Mouse (Mus musculus): ENCODE measurements around the gene Ubac2. TPM values are rescaled to one million over a fixed set of nuclear protein-coding genes. Genes with fewer than 3 reads are reported as not detected.

The Ubac2 gene
- total RNA-seq, 1 experiment = 41.5 TPM

GRCm38 (mm10) chr14:121960997-121961396, 82.6 kb downstream of the Ubac2 start:
- TF ChIP-seq CHD2 (IDR thresholded peaks at IDR 0.05; ENCODE audit: low read depth, low read length) = no peak
- TF ChIP-seq ZNF384 (IDR thresholded peaks at IDR 0.05; ENCODE audit: low read depth, low read length) = no peak
- TF ChIP-seq ZC3H11A (IDR thresholded peaks at IDR 0.05; ENCODE audit: borderline replicate concordance, low read depth, low read length) = no peak
- TF ChIP-seq MAFK (IDR thresholded peaks at IDR 0.05; ENCODE audit: insufficient read depth, low read depth, low read length) = no peak
- TF ChIP-seq HCFC1 (IDR thresholded peaks at IDR 0.05; ENCODE audit: borderline replicate concordance, insufficient read depth, low read length) = no peak
- Histone ChIP-seq H3K27ac (ENCODE audit: insufficient read depth, low read depth, low read length, poor library complexity, severe bottlenecking) (no peak overlapping the region), H3K9me3 (ENCODE audit: control insufficient read depth, insufficient read depth, low read depth, low read length) (no peaks in the 10 kb centered on the region), H3K36me3 (ENCODE audit: control insufficient read depth, insufficient read depth, low read length, poor library complexity, severe bottlenecking) (no peaks in the 10 kb centered on the region), H3K9ac (ENCODE audit: insufficient read depth, low read depth, low read length, poor library complexity, severe bottlenecking) (no peak overlapping the region), H3K4me3 (ENCODE audit: insufficient read depth in 1 of 2, low read depth in 1 of 2, low read length in 2 of 2, poor library complexity in 1 of 2, severe bottlenecking in 1 of 2) (no peak overlapping the region), H3K4me1 (ENCODE audit: control insufficient read depth in 2 of 2, insufficient read depth in 2 of 2, low read length in 2 of 2, poor library complexity in 1 of 2) (0 out of 4 replicates have a peak, but pooled peaks cover 0 to 2% of the 10 kb centered on the region in 2 experiments)
- no peak for DNase-seq (ENCODE audit: low read depth, low spot score)
- in situ Hi-C loops (cut with MboI; ENCODE audit: low sequenced_read_pairs in 2 of 2, unreplicated experiment in 2 of 2) = no loop called here

GRCm38 (mm10) chr14:121961496-121962127, 83.2 kb downstream of the Ubac2 start:
- no peak for TF ChIP-seq MAFK (IDR thresholded peaks at IDR 0.05; ENCODE audit: insufficient read depth, low read depth, low read length)
- no peak for TF ChIP-seq ZNF384 (IDR thresholded peaks at IDR 0.05; ENCODE audit: low read depth, low read length)
- TF ChIP-seq ZC3H11A (IDR thresholded peaks at IDR 0.05; ENCODE audit: borderline replicate concordance, low read depth, low read length) = no peak
- no peak for TF ChIP-seq CHD2 (IDR thresholded peaks at IDR 0.05; ENCODE audit: low read depth, low read length)
- TF ChIP-seq HCFC1 (IDR thresholded peaks at IDR 0.05; ENCODE audit: borderline replicate concordance, insufficient read depth, low read length) = no peak
- no peak overlapping the region for H3K27ac ChIP-seq (ENCODE audit: insufficient read depth, low read depth, low read length, poor library complexity, severe bottlenecking)
- in situ Hi-C loops (cut with MboI; ENCODE audit: low sequenced_read_pairs in 2 of 2, unreplicated experiment in 2 of 2) = no loop called here

DNA sequence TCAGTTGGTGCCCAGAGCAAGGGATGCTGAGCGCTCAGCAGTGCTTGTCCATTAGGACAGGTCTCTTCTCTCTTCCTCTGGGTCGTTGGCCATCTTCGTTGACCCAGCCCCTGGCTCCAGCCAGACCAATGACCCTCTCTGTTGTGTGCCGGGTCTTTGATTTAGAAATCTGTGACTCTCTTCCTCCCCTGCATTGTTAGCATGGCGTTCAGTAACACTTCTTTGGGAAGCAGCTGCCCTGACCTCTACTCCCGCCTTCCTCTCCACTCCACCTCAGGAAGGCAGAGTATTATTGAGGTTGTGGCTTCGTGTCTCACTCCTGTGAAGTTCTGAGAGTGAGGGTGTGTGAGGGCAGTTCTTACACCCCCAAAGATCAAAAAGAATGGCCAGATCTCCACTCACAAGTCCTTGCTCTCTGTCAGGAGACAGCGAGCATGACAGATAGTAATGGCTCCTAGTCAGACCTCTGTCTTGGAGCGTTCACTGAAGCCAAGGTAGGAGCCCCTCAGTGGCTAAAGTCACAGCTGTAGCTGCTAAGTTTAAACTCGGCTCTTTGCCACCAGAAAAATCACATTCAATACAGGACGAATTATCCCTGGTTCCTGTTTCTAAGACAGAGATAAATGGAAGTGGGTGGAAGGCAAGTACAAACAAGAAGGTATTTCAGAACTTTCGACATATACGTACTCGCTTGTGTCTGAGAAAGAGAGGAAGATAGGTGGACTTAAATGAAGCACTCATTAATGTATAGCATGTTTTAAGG, 83.9 kb downstream of the Ubac2 start:
- Histone ChIP-seq H3K36me3 (ENCODE audit: control insufficient read depth, insufficient read depth, low read length, poor library complexity, severe bottlenecking) (no peaks in the 10 kb centered on the region), H3K9me3 (ENCODE audit: control insufficient read depth, insufficient read depth, low read depth, low read length) (no peaks in the 10 kb centered on the region), H3K9ac (ENCODE audit: insufficient read depth, low read depth, low read length, poor library complexity, severe bottlenecking) (no peak overlapping the region), H3K4me3 (ENCODE audit: insufficient read depth in 1 of 2, low read depth in 1 of 2, low read length in 2 of 2, poor library complexity in 1 of 2, severe bottlenecking in 1 of 2) (no peak overlapping the region), H3K4me1 (ENCODE audit: control insufficient read depth in 2 of 2, insufficient read depth in 2 of 2, low read length in 2 of 2, poor library complexity in 1 of 2) (0 out of 4 replicates have a peak, but pooled peaks cover 0 to 2% of the 10 kb centered on the region in 2 experiments), H3K27ac (ENCODE audit: insufficient read depth, low read depth, low read length, poor library complexity, severe bottlenecking) (no peak overlapping the region)
- in situ Hi-C loops (cut with MboI; ENCODE audit: low sequenced_read_pairs in 2 of 2, unreplicated experiment in 2 of 2) = no loop called here
- TF ChIP-seq ZC3H11A (IDR thresholded peaks at IDR 0.05; ENCODE audit: borderline replicate concordance, low read depth, low read length) (no peak), HCFC1 (IDR thresholded peaks at IDR 0.05; ENCODE audit: borderline replicate concordance, insufficient read depth, low read length) (no peak), CHD2 (IDR thresholded peaks at IDR 0.05; ENCODE audit: low read depth, low read length) (no peak), MAFK (IDR thresholded peaks at IDR 0.05; ENCODE audit: insufficient read depth, low read depth, low read length) (no peak), ZNF384 (IDR thresholded peaks at IDR 0.05; ENCODE audit: low read depth, low read length) (no peak)
- DNase-seq (ENCODE audit: low read depth, low spot score) = no peak

More at GRCm38 (mm10) chr14:121961496-121962127, 83.2 kb downstream of the Ubac2 start:
- 0 out of 4 replicates have a peak, but pooled peaks cover 0 to 2% of the 10 kb centered on the region in 2 experiments for H3K4me1 ChIP-seq (ENCODE audit: control insufficient read depth in 2 of 2, insufficient read depth in 2 of 2, low read length in 2 of 2, poor library complexity in 1 of 2)
- H3K4me3 ChIP-seq (ENCODE audit: insufficient read depth in 1 of 2, low read depth in 1 of 2, low read length in 2 of 2, poor library complexity in 1 of 2, severe bottlenecking in 1 of 2) = no peak overlapping the region
- no peak for DNase-seq (ENCODE audit: low read depth, low spot score)
- no peaks in the 10 kb centered on the region for H3K36me3 ChIP-seq (ENCODE audit: control insufficient read depth, insufficient read depth, low read length, poor library complexity, severe bottlenecking)
- no peaks in the 10 kb centered on the region for H3K9me3 ChIP-seq (ENCODE audit: control insufficient read depth, insufficient read depth, low read depth, low read length)
- no peak overlapping the region for H3K9ac ChIP-seq (ENCODE audit: insufficient read depth, low read depth, low read length, poor library complexity, severe bottlenecking)

DNA sequence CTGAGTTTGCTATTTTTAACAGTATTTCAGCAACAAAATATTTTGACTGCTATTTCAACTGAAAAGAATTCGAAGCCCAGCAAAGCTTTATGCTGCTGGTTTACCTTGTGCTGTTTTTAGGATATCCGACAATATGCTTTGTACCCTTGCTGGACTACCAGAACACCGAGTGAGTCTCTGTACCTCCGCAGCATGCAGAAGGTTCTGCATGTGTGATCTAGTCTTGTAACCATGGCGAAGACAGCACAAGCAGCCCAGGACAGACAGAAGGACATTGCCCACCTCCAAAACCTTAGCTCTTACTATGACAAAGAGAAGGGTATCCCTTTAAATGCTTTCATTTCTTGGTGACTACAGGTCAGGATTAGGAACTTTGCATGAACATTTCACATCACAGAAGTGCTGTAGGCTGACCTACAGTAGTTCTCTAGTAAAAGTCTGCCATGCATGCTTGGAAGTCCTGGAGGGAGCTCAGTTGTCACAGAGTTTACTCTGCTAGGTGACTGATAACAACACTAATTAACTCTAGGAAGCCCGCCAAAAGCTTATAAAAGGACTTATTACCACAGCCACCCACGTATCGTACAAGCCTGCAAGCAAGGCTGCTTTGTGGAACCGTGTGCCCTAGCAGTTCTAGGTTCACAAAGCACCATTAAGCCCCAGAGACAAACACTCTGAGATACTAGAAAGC, 85.0 kb downstream of the Ubac2 start:
- in situ Hi-C loops (cut with MboI; ENCODE audit: low sequenced_read_pairs in 2 of 2, unreplicated experiment in 2 of 2) = no loop called here
- TF ChIP-seq ZC3H11A (IDR thresholded peaks at IDR 0.05; ENCODE audit: borderline replicate concordance, low read depth, low read length) = no peak
- no peak for TF ChIP-seq ZNF384 (IDR thresholded peaks at IDR 0.05; ENCODE audit: low read depth, low read length)
- no peak for TF ChIP-seq CHD2 (IDR thresholded peaks at IDR 0.05; ENCODE audit: low read depth, low read length)
- TF ChIP-seq MAFK (IDR thresholded peaks at IDR 0.05; ENCODE audit: insufficient read depth, low read depth, low read length) = no peak
- TF ChIP-seq HCFC1 (IDR thresholded peaks at IDR 0.05; ENCODE audit: borderline replicate concordance, insufficient read depth, low read length) = no peak
- no peak overlapping the region for H3K4me3 ChIP-seq (ENCODE audit: insufficient read depth in 1 of 2, low read depth in 1 of 2, low read length in 2 of 2, poor library complexity in 1 of 2, severe bottlenecking in 1 of 2)
- no peak for DNase-seq (ENCODE audit: low read depth, low spot score)
- H3K9ac ChIP-seq (ENCODE audit: insufficient read depth, low read depth, low read length, poor library complexity, severe bottlenecking) = no peak overlapping the region
- H3K27ac ChIP-seq (ENCODE audit: insufficient read depth, low read depth, low read length, poor library complexity, severe bottlenecking) = no peak overlapping the region
- H3K9me3 ChIP-seq (ENCODE audit: control insufficient read depth, insufficient read depth, low read depth, low read length) = no peaks in the 10 kb centered on the region
- H3K4me1 ChIP-seq (ENCODE audit: control insufficient read depth in 2 of 2, insufficient read depth in 2 of 2, low read length in 2 of 2, poor library complexity in 1 of 2) = 0 out of 4 replicates have a peak, but pooled peaks cover 0 to 2% of the 10 kb centered on the region in 2 experiments
- H3K36me3 ChIP-seq (ENCODE audit: control insufficient read depth, insufficient read depth, low read length, poor library complexity, severe bottlenecking) = no peaks in the 10 kb centered on the region

Measured in ES-E14 (cell line).